Mouse (Mus musculus) spleen, postnatal 0 days (tissue): ENCODE measurements around the gene Trim31. TPM values are rescaled to one million over a fixed set of nuclear protein-coding genes. Genes with fewer than 3 reads are reported as not detected.

Experiments used
- polyA plus RNA-seq: library from polyadenylated mRNA; unstranded; fragments of >200 nt; fragmentation: Nextera tagmentation; extraction: Ambion mirVana; gene quantifications from 2 replicates; pipeline ENCODE4 v1.2.1, GENCODE M21; 2015

Trim31 gene
- not detected in 2 replicates for polyA plus RNA-seq

GRCm38 (mm10) chr17:36897552-36898205, at the start of gene Trim31:
Gene Trim31 (plus strand): TSS chr17:36898118.

GRCm38 (mm10) chr17:36866719-36867527, 31.0 kb upstream of the Trim31 start, which contains the start of gene Trim15:
Gene Trim15 (minus strand): TSS chr17:36867210.

GRCm38 (mm10) chr17:36869284-36869954, 28.5 kb upstream of the Trim31 start, which contains the start of gene Trim10:
Gene Trim10 (plus strand): TSS chr17:36869574.

GRCm38 (mm10) chr17:36890073-36890903, 7.6 kb upstream of the Trim31 start, which contains the start of gene Trim40:
Gene Trim40 (minus strand): TSS chr17:36890123.

GRCm38 (mm10) chr17:36942791-36943471, 45.0 kb downstream of the Trim31 start, which contains the start of gene Rnf39:
Gene Rnf39 (plus strand): TSS chr17:36942918.

GRCm38 (mm10) chr17:36950981-36951947, 53.3 kb downstream of the Trim31 start, which contains the start of gene Ppp1r11:
Gene Ppp1r11 (minus strand): TSS chr17:36951741.

GRCm38 (mm10) chr17:36957999-36958743, 60.3 kb downstream of the Trim31 start, which contains the start of the genes Znrd1 and Znrd1as:
Gene Znrd1 (minus strand): TSS chr17:36958559.
Gene Znrd1as (plus strand): TSS chr17:36958592.

Other genes starting within 250 kb of the Trim31 start
- not detected in 2 replicates for gene H2-M1, start 225.9 kb upstream of the Trim31 start, polyA plus RNA-seq
- gene H2-M10.5, start 125.2 kb upstream of the Trim31 start, polyA plus RNA-seq: not detected in 2 replicates
- gene H2-M10.6, start 85.9 kb upstream of the Trim31 start, polyA plus RNA-seq: not detected in 2 replicates
- gene Trim26, start 61.0 kb upstream of the Trim31 start, polyA plus RNA-seq: 17.2 and 22.9 TPM in 2 replicates
- 0.18 and 0.19 TPM in 2 replicates for gene Trim15, start 30.9 kb upstream of the Trim31 start, polyA plus RNA-seq
- 158 and 174 TPM in 2 replicates for gene Trim10, start 28.5 kb upstream of the Trim31 start, polyA plus RNA-seq
- gene Trim40, start 8.0 kb upstream of the Trim31 start, polyA plus RNA-seq: not detected in 2 replicates
- 0.45 and 0.87 TPM in 2 replicates for gene Rnf39, start 44.8 kb downstream of the Trim31 start, polyA plus RNA-seq
- 47.2 and 52.0 TPM in 2 replicates for gene Ppp1r11, start 53.6 kb downstream of the Trim31 start, polyA plus RNA-seq
- 39.7 and 42.5 TPM in 2 replicates for gene Znrd1, start 60.4 kb downstream of the Trim31 start, polyA plus RNA-seq
- 2.0 and 2.8 TPM in 2 replicates for gene Znrd1as, start 60.5 kb downstream of the Trim31 start, polyA plus RNA-seq
- not detected in 2 replicates for gene 2410137M14Rik, start 83.1 kb downstream of the Trim31 start, polyA plus RNA-seq
- 0.25 TPM in 1 of 2 replicates, not detected in the other for gene H2-M5, start 91.4 kb downstream of the Trim31 start, polyA plus RNA-seq
- 8.1 and 9.5 TPM in 2 replicates for gene Zfp57, start 103.0 kb downstream of the Trim31 start, polyA plus RNA-seq
- not detected in 2 replicates for gene Mog, start 125.3 kb downstream of the Trim31 start, polyA plus RNA-seq
- 3.6 and 5.4 TPM in 2 replicates for gene Gabbr1, start 147.8 kb downstream of the Trim31 start, polyA plus RNA-seq
- gene Olfr90, start 190.4 kb downstream of the Trim31 start, polyA plus RNA-seq: not detected in 2 replicates
- gene Olfr91, start 200.2 kb downstream of the Trim31 start, polyA plus RNA-seq: not detected in 2 replicates
- gene Olfr92, start 222.0 kb downstream of the Trim31 start, polyA plus RNA-seq: not detected in 2 replicates